Mouse (Mus musculus) forebrain, embryonic 10.5 days (tissue): ENCODE results near the gene 1110059E24Rik. TPM values are rescaled to one million over a fixed set of nuclear protein-coding genes. Genes with fewer than 3 reads are reported as not detected.
"Not testable (repeated sequence)": the region's sequence is repeated elsewhere in the genome, so short reads cannot be mapped to it uniquely, and the experiment has no call there.

Experiments used
- DNase-seq: peaks from one replicate; pipeline ENCODE4 v3.0.0-alpha.2; 2017; ENCODE audit warnings: low spot score; ENCODE audit errors: extremely low spot score
- H3K27ac ChIP-seq: fragments of 300-500 bp; sonication (generic); 2 replicates; pipeline ENCODE4 v1.5.1; 2016; ENCODE audit warnings: mild to moderate bottlenecking
- H3K27me3 ChIP-seq: fragments of 300-500 bp; sonication (generic); 2 replicates; pipeline ENCODE4 v1.6.1; 2016; ENCODE audit warnings: mild to moderate bottlenecking; ENCODE audit not compliant: poor library complexity, severe bottlenecking
- H3K36me3 ChIP-seq: fragments of 300-500 bp; sonication (generic); replicated peaks from 2 replicates; pipeline ENCODE4 v1.6.1; 2016; ENCODE audit warnings: mild to moderate bottlenecking, moderate library complexity
- H3K4me1 ChIP-seq: fragments of 300-500 bp; sonication (generic); 2 replicates; pipeline ENCODE4 v1.6.1; 2016
- H3K4me3 ChIP-seq: fragments of 300-500 bp; sonication (generic); 2 replicates; pipeline ENCODE4 v1.5.1; 2016; ENCODE audit warnings: mild to moderate bottlenecking, moderate library complexity
- H3K9me3 ChIP-seq: fragments of 300-500 bp; sonication (generic); 2 replicates; pipeline ENCODE4 v1.6.1; 2016; ENCODE audit warnings: mild to moderate bottlenecking, moderate library complexity
- WGBS: fragments of 180-500 bp; shearing (Covaris S2); methylation state at CpG from one replicate; pipeline ENCODE4 v1.1.7; 2016; 5-methylcytosine and 5-hydroxymethylcytosine counted together
- polyA plus RNA-seq: library from polyadenylated mRNA; unstranded; fragments of >200 nt; fragmentation: Nextera tagmentation; extraction: Ambion mirVana; gene quantifications from 2 replicates; pipeline ENCODE4 v1.2.1, GENCODE M21; 2016

The 1110059E24Rik gene
- polyA plus RNA-seq, 1 experiment from 2014 or later, result 79.5 TPM

GRCm38 (mm10) chr19:21643935-21644334, 8.8 kb downstream of the 1110059E24Rik start:
- Histone ChIP-seq H3K36me3 (peaks cover 8% of the 10 kb centered on the region; the same call in 1 of the 2 replicates), H3K4me3 (no peak overlapping the region), H3K27ac (no peak overlapping the region), H3K9me3 (no peaks in the 10 kb centered on the region), H3K27me3 (no peaks in the 10 kb centered on the region), H3K4me1 (peaks cover 3% of the 10 kb centered on the region; the same call in 1 of the 2 replicates)
- 92% methylated on average over 1 of the region's 1 CpGs for WGBS
- DNase-seq, result no peak

GRCm38 (mm10) chr19:21637672-21638071, 15.1 kb downstream of the 1110059E24Rik start:
- H3K36me3 ChIP-seq, result peaks cover 8% of the 10 kb centered on the region; the same call in 1 of the 2 replicates
- 94% methylated on average over 7 of the region's 7 CpGs for WGBS

GRCm38 (mm10) chr19:21636907-21637306, 15.9 kb downstream of the 1110059E24Rik start:
- Histone ChIP-seq H3K4me3 (no peak overlapping the region), H3K36me3 (peaks cover 8% of the 10 kb centered on the region; the same call in 1 of the 2 replicates), H3K27ac (no peak overlapping the region), H3K27me3 (no peaks in the 10 kb centered on the region), H3K4me1 (no peaks in the 10 kb centered on the region), H3K9me3 (no peaks in the 10 kb centered on the region)
- DNase-seq, result no peak
- 92% methylated on average over 3 of the region's 3 CpGs for WGBS

More at GRCm38 (mm10) chr19:21637672-21638071, 15.1 kb downstream of the 1110059E24Rik start:
- H3K27ac ChIP-seq, result no peak overlapping the region
- no peak for DNase-seq
- no peaks in the 10 kb centered on the region for H3K9me3 ChIP-seq
- H3K4me1 ChIP-seq, result no peaks in the 10 kb centered on the region
- no peak overlapping the region for H3K4me3 ChIP-seq
- H3K27me3 ChIP-seq, result no peaks in the 10 kb centered on the region

GRCm38 (mm10) chr19:21635406-21635805, 17.4 kb downstream of the 1110059E24Rik start:
- H3K4me3 ChIP-seq, result no peak overlapping the region
- no peaks in the 10 kb centered on the region for H3K27me3 ChIP-seq
- 94% methylated on average over 2 of the region's 2 CpGs for WGBS
- 0 out of 2 replicates have a peak, but pooled peaks cover 5% of the 10 kb centered on the region for H3K4me1 ChIP-seq
- H3K36me3 ChIP-seq, result peaks cover 5% of the 10 kb centered on the region; the same call in 1 of the 2 replicates
- H3K27ac ChIP-seq, result no peak overlapping the region
- H3K9me3 ChIP-seq, result no peaks in the 10 kb centered on the region
- DNase-seq, result no peak

- no peak for DNase-seq
- H3K27ac ChIP-seq, result 0 out of 2 replicates have a peak overlapping the region, but pooled peaks have one; percentile 20
- peaks cover 12% of the 10 kb centered on the region for H3K4me1 ChIP-seq
- 74% methylated on average over 14 of the region's 14 CpGs for WGBS
- no peak overlapping the region for H3K4me3 ChIP-seq
- no peaks in the 10 kb centered on the region for H3K36me3 ChIP-seq
- H3K9me3 ChIP-seq, result no peaks in the 10 kb centered on the region
- no peaks in the 10 kb centered on the region for H3K27me3 ChIP-seq
Observed at GRCm38 (mm10) chr19:21630656-21631331, 22.0 kb downstream of the 1110059E24Rik start.

GRCm38 (mm10) chr19:21629501-21629900, 23.3 kb downstream of the 1110059E24Rik start:
- no peaks in the 10 kb centered on the region for H3K27me3 ChIP-seq
- WGBS, result 71% methylated on average over 1 of the region's 1 CpGs
- DNase-seq, result no peak
- H3K9me3 ChIP-seq, result no peaks in the 10 kb centered on the region
- no peak overlapping the region for H3K4me3 ChIP-seq
- H3K36me3 ChIP-seq, result no peaks in the 10 kb centered on the region
- peaks cover 12% of the 10 kb centered on the region for H3K4me1 ChIP-seq
- no peak overlapping the region for H3K27ac ChIP-seq

- no peak for DNase-seq
- no peak overlapping the region for H3K27ac ChIP-seq
- WGBS, result 92% methylated on average over 1 of the region's 1 CpGs
- peaks cover 12% of the 10 kb centered on the region for H3K4me1 ChIP-seq
- no peaks in the 10 kb centered on the region for H3K9me3 ChIP-seq
- no peaks in the 10 kb centered on the region for H3K36me3 ChIP-seq
- no peak overlapping the region for H3K4me3 ChIP-seq
- no peaks in the 10 kb centered on the region for H3K27me3 ChIP-seq
Observed at GRCm38 (mm10) chr19:21629030-21629429, 23.7 kb downstream of the 1110059E24Rik start.

GRCm38 (mm10) chr19:21628440-21628839, 24.3 kb downstream of the 1110059E24Rik start:
- H3K27ac ChIP-seq, H3K36me3 ChIP-seq, H3K27me3 ChIP-seq, H3K4me3 ChIP-seq, H3K9me3 ChIP-seq, DNase-seq: not testable (repeated sequence)
- H3K4me1 ChIP-seq, result peaks cover 12% of the 10 kb centered on the region
- 60% methylated on average over 10 of the region's 11 CpGs for WGBS

- no peaks in the 10 kb centered on the region for H3K36me3 ChIP-seq
- no peaks in the 10 kb centered on the region for H3K27me3 ChIP-seq
- no peaks in the 10 kb centered on the region for H3K9me3 ChIP-seq
- no peak overlapping the region for H3K4me3 ChIP-seq
- H3K27ac ChIP-seq, result no peak overlapping the region
- no peak for DNase-seq
- H3K4me1 ChIP-seq, result peaks cover 12% of the 10 kb centered on the region
- 88% methylated on average over 6 of the region's 6 CpGs for WGBS
Observed at GRCm38 (mm10) chr19:21626271-21626988, 26.3 kb downstream of the 1110059E24Rik start.

- Histone ChIP-seq H3K36me3 (no peaks in the 10 kb centered on the region), H3K4me3 (no peak overlapping the region), H3K4me1 (peaks cover under 1% of the 10 kb centered on the region; the same call in 1 of the 2 replicates), H3K27me3 (no peaks in the 10 kb centered on the region), H3K9me3 (no peaks in the 10 kb centered on the region), H3K27ac (no peak overlapping the region)
- no peak for DNase-seq
- WGBS, result 89% methylated on average over 4 of the region's 4 CpGs
Observed at GRCm38 (mm10) chr19:21624148-21624535, 28.6 kb downstream of the 1110059E24Rik start.

- 87% methylated on average over 3 of the region's 3 CpGs for WGBS
- H3K27ac ChIP-seq, result no peak overlapping the region
- no peaks in the 10 kb centered on the region for H3K9me3 ChIP-seq
- DNase-seq, result no peak
- H3K4me3 ChIP-seq, result no peak overlapping the region
- no peaks in the 10 kb centered on the region for H3K27me3 ChIP-seq
- H3K36me3 ChIP-seq, result no peaks in the 10 kb centered on the region; the same call in 1 of the 2 replicates
- H3K4me1 ChIP-seq, result no peaks in the 10 kb centered on the region
Observed at GRCm38 (mm10) chr19:21623410-21624147, 29.2 kb downstream of the 1110059E24Rik start.

GRCm38 (mm10) chr19:21615801-21616200, 37.0 kb downstream of the 1110059E24Rik start:
- DNase-seq, result no peak
- WGBS, result 92% methylated on average over 3 of the region's 3 CpGs
- Histone ChIP-seq H3K27me3 (no peaks in the 10 kb centered on the region), H3K36me3 (peaks cover 6% of the 10 kb centered on the region), H3K4me3 (no peak overlapping the region), H3K9me3 (no peaks in the 10 kb centered on the region), H3K4me1 (peaks cover 15% of the 10 kb centered on the region), H3K27ac (no peak overlapping the region)
